Mouse (Mus musculus): Measurements from ENCODE around the gene Map4k4. TPM values are rescaled to one million over a fixed set of nuclear protein-coding genes. Genes with fewer than 3 reads are reported as not detected.

Gene Map4k4
- total RNA-seq, 2 experiments from 2014 or later: 24.6 to 64.7 TPM

- 0 out of 2 replicates have a peak, but pooled peaks have one; percentile 10 for ATAC-seq (replicated peaks; ENCODE audit: poor library complexity, severe bottlenecking)
Measured at GRCm38 (mm10) chr1:39982727-39983487, 82.2 kb downstream of the Map4k4 start.

GRCm38 (mm10) chr1:39984331-39984730 is 83.6 kb downstream of the Map4k4 start:
- ATAC-seq (replicated peaks; ENCODE audit: poor library complexity, severe bottlenecking): peak; percentile 51

- ATAC-seq (replicated peaks; ENCODE audit: poor library complexity, severe bottlenecking): 0 out of 2 replicates have a peak, but pooled peaks have one; percentile 21
Measured at GRCm38 (mm10) chr1:39986820-39987219, 86.1 kb downstream of the Map4k4 start.

GRCm38 (mm10) chr1:39988841-39989240 is 88.1 kb downstream of the Map4k4 start:
- ATAC-seq (replicated peaks; ENCODE audit: poor library complexity, severe bottlenecking): no peak

GRCm38 (mm10) chr1:39990041-39990440 is 89.3 kb downstream of the Map4k4 start:
- no peak for ATAC-seq (replicated peaks; ENCODE audit: poor library complexity, severe bottlenecking)

GRCm38 (mm10) chr1:39993921-39994320 is 93.2 kb downstream of the Map4k4 start:
- no peak for ATAC-seq (replicated peaks; ENCODE audit: poor library complexity, severe bottlenecking)

GRCm38 (mm10) chr1:39995593-39995992 is 94.9 kb downstream of the Map4k4 start:
- ATAC-seq (replicated peaks; ENCODE audit: poor library complexity, severe bottlenecking): no peak

GRCm38 (mm10) chr1:40000476-40000875 is 99.8 kb downstream of the Map4k4 start:
- ATAC-seq (replicated peaks; ENCODE audit: poor library complexity, severe bottlenecking): no peak

- ATAC-seq (replicated peaks; ENCODE audit: poor library complexity, severe bottlenecking): peak; percentile 63
Measured at GRCm38 (mm10) chr1:40000899-40001298, 100.2 kb downstream of the Map4k4 start.

- ATAC-seq (replicated peaks; ENCODE audit: poor library complexity, severe bottlenecking): peak; percentile 31; the same call in 1 of the 2 replicates
Measured at GRCm38 (mm10) chr1:40002129-40002727, 101.5 kb downstream of the Map4k4 start.

- ATAC-seq (replicated peaks; ENCODE audit: poor library complexity, severe bottlenecking): no peak
Measured at GRCm38 (mm10) chr1:40006043-40006651, 105.4 kb downstream of the Map4k4 start.

- ATAC-seq (replicated peaks; ENCODE audit: poor library complexity, severe bottlenecking): peak; percentile 70
Measured at GRCm38 (mm10) chr1:40007962-40008471, 107.3 kb downstream of the Map4k4 start.

- no peak for ATAC-seq (replicated peaks; ENCODE audit: poor library complexity, severe bottlenecking)
Measured at GRCm38 (mm10) chr1:40012696-40013095, 112.0 kb downstream of the Map4k4 start.

- no peak for ATAC-seq (replicated peaks; ENCODE audit: poor library complexity, severe bottlenecking)
Measured at GRCm38 (mm10) chr1:40015066-40015678, 114.5 kb downstream of the Map4k4 start.

GRCm38 (mm10) chr1:40021617-40022016 is 120.9 kb downstream of the Map4k4 start:
- ATAC-seq (replicated peaks; ENCODE audit: poor library complexity, severe bottlenecking): no peak

GRCm38 (mm10) chr1:40022472-40023135 is 121.9 kb downstream of the Map4k4 start:
- ATAC-seq (replicated peaks; ENCODE audit: poor library complexity, severe bottlenecking): peak; percentile 88

- no peak; the same call in 1 of the 2 replicates for ATAC-seq (replicated peaks; ENCODE audit: poor library complexity, severe bottlenecking)
Measured at GRCm38 (mm10) chr1:40023206-40023605, 122.5 kb downstream of the Map4k4 start.

GRCm38 (mm10) chr1:40023748-40024147 is 123.0 kb downstream of the Map4k4 start:
- no peak for ATAC-seq (replicated peaks; ENCODE audit: poor library complexity, severe bottlenecking)

- ATAC-seq (replicated peaks; ENCODE audit: poor library complexity, severe bottlenecking): no peak
Measured at GRCm38 (mm10) chr1:40024554-40025320, 124.0 kb downstream of the Map4k4 start.
